Comparison of ENCODE assay signal across 8 mouse cellular contexts in the genomic region with DNA sequence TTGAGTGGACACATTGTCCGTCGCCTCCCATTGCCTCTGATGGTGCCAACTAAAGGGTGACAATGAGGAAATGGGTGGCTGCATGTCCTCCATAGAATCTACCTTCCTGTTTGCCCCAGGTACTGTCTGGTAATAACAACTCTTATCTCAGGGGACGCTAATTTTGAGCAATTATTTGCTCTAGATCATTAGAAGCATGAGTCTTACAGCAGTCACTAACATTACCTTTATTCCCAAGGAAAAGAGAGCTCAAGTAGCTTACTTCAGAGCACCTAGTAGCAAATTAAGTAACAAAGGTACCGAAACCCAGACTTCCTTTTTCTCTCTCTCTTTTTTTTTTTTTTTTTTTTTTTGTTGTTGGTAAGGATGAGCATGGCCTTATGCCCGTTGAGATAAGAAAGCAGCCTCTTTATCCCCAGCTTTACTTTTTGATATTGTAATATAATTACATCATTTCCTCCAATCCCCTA. TPM values are rescaled to one million over a fixed set of nuclear protein-coding genes. Genes with fewer than 3 reads are reported as not detected.
DNase-seq lines count a peak whose midpoint lies in the region; ATAC-seq and TF ChIP-seq lines count a peak whose summit lies in the region.

No protein-coding gene starts in this region.

- DNase-seq in heart, embryonic 10.5 days (ENCODE audit: low spot score), result no peak
- DNase-seq in heart, postnatal 25 days (ENCODE audit: low spot score), result no peak
- no peak for DNase-seq in hindbrain, embryonic 11.5 days (ENCODE audit: low spot score)
- DNase-seq in MN1 (ENCODE audit: low spot score), result no peak
- DNase-seq in thymus, adult 2 months, result no peak
- no peak for DNase-seq in embryo, embryonic 11 days

- TF ChIP-seq POLR2A in thymus, adult 2 months (IDR thresholded peaks at IDR 0.05; ENCODE audit: control insufficient read depth, extremely low read depth, insufficient read depth, low read length, poor library complexity), result no peak

- no peak for ATAC-seq in hindbrain, embryonic 11.5 days (ENCODE audit: low FRiP score)

- intact Hi-C loops in heart, postnatal 25 days (cut with DNase I), result no loop called here

- H3K9me3 ChIP-seq in heart, embryonic 10.5 days, result no peaks in the 10 kb centered on the region
- H3K9me3 ChIP-seq in E14TG2a.4 (ENCODE audit: low read length), result no peaks in the 10 kb centered on the region
- no peaks in the 10 kb centered on the region for H3K9me3 ChIP-seq in hindbrain, embryonic 11.5 days (ENCODE audit: control insufficient read depth, low read length)
- H3K9me3 ChIP-seq in megakaryocyte, embryonic 14.5 days, result peaks cover 6% of the 10 kb centered on the region

- peak overlapping the region; percentile 95 for H3K4me2 ChIP-seq in hindbrain, embryonic 11.5 days (replicated peaks; ENCODE audit: low read depth, low read length)

- TF ChIP-seq CTCF in E14TG2a.4 (conservative IDR thresholded peaks at IDR 0.05; ENCODE audit: low read length), result no peak
- no peak for TF ChIP-seq CTCF in thymus, adult 2 months (IDR thresholded peaks at IDR 0.05; ENCODE audit: borderline replicate concordance, control insufficient read depth, extremely low read depth, insufficient read depth, low read length, poor library complexity)

- WGBS in heart, embryonic 10.5 days, result 71% methylated on average over 5 of the region's 5 CpGs
- 75% methylated on average over 5 of the region's 5 CpGs for WGBS in hindbrain, embryonic 11.5 days
- WGBS in thymus, adult 2 months, result 30% methylated on average over 5 of the region's 5 CpGs

- peaks cover 3% of the 10 kb centered on the region; the same call in 1 of the 2 replicates for H3K27me3 ChIP-seq in heart, embryonic 10.5 days (ENCODE audit: insufficient read depth, poor library complexity, severe bottlenecking)
- H3K27me3 ChIP-seq in E14TG2a.4 (ENCODE audit: insufficient read depth, low read length), result peaks cover 4% of the 10 kb centered on the region; the same call in 1 of the 2 replicates
- H3K27me3 ChIP-seq in hindbrain, embryonic 11.5 days (ENCODE audit: control insufficient read depth, insufficient read depth, low read length), result no peaks in the 10 kb centered on the region
- H3K27me3 ChIP-seq in megakaryocyte, embryonic 14.5 days (replicated peaks), result peaks cover 2% of the 10 kb centered on the region
- H3K27me3 ChIP-seq in thymus, adult 2 months (ENCODE audit: control insufficient read depth, insufficient read depth, low read length), result no peaks in the 10 kb centered on the region

- H3K4me3 ChIP-seq in heart, embryonic 10.5 days, result peak overlapping the region; percentile 88
- peak overlapping the region; percentile 95 for H3K4me3 ChIP-seq in E14TG2a.4 (replicated peaks; ENCODE audit: low read length)
- peak overlapping the region; percentile 86 for H3K4me3 ChIP-seq in hindbrain, embryonic 11.5 days (ENCODE audit: low read depth, low read length)
- H3K4me3 ChIP-seq in megakaryocyte, embryonic 14.5 days (replicated peaks), result peak overlapping the region; percentile 95
- H3K4me3 ChIP-seq in thymus, adult 2 months (ENCODE audit: control insufficient read depth, insufficient read depth, low read length), result no peak overlapping the region

- peaks cover 43% of the 10 kb centered on the region for H3K4me1 ChIP-seq in heart, embryonic 10.5 days
- peaks cover 47% of the 10 kb centered on the region for H3K4me1 ChIP-seq in E14TG2a.4 (replicated peaks; ENCODE audit: low read depth, low read length)
- peaks cover 21% of the 10 kb centered on the region for H3K4me1 ChIP-seq in hindbrain, embryonic 11.5 days (replicated peaks; ENCODE audit: control insufficient read depth, insufficient read depth, low read length)
- peaks cover 58% of the 10 kb centered on the region for H3K4me1 ChIP-seq in megakaryocyte, embryonic 14.5 days
- peaks cover 19% of the 10 kb centered on the region for H3K4me1 ChIP-seq in thymus, adult 2 months (replicated peaks; ENCODE audit: control insufficient read depth, insufficient read depth, low read length)

- no peak overlapping the region; the same call in 1 of the 2 replicates for H3K9ac ChIP-seq in hindbrain, embryonic 11.5 days (ENCODE audit: low read depth, low read length)

- H3K27ac ChIP-seq in heart, embryonic 10.5 days, result no peak overlapping the region
- no peak overlapping the region for H3K27ac ChIP-seq in hindbrain, embryonic 11.5 days (ENCODE audit: low read depth, low read length)
- H3K27ac ChIP-seq in thymus, adult 2 months (ENCODE audit: control insufficient read depth, insufficient read depth, low read length), result no peak overlapping the region

- H3K36me3 ChIP-seq in heart, embryonic 10.5 days, result peaks cover 8% of the 10 kb centered on the region
- H3K36me3 ChIP-seq in E14TG2a.4 (ENCODE audit: insufficient read depth, low read length), result no peaks in the 10 kb centered on the region
- no peaks in the 10 kb centered on the region for H3K36me3 ChIP-seq in hindbrain, embryonic 11.5 days (ENCODE audit: control insufficient read depth, insufficient read depth, low read length)
- peaks cover 18% of the 10 kb centered on the region for H3K36me3 ChIP-seq in megakaryocyte, embryonic 14.5 days (replicated peaks; ENCODE audit: low read length)
- no peaks in the 10 kb centered on the region for H3K36me3 ChIP-seq in thymus, adult 2 months (ENCODE audit: control insufficient read depth, insufficient read depth, low read length)

RNA-seq across cellular contexts. Expression of a gene that starts 1.2 kb away (rescaled TPM):
- polyA plus RNA-seq in heart, embryonic 10.5 days (2016; fragmentation: Nextera tagmentation; extraction: Ambion mirVana), result 29.7 and 38.0 TPM in 2 replicates
- 10 to 100 TPM; 32.3 to 36.4 TPM for total RNA-seq in heart, postnatal 25 days (2021)
- polyA plus RNA-seq in hindbrain, embryonic 11.5 days (2014; fragmentation: Nextera tagmentation; extraction: Ambion mirVana), result 42.1 and 42.2 TPM in 2 replicates
- 6.4 and 18.4 TPM in 2 replicates for polyA plus RNA-seq in megakaryocyte, embryonic 14.5 days (2012; ENCODE audit: insufficient read depth, low replicate concordance)
- polyA plus RNA-seq in thymus, adult 2 months (2012; rRNA removed), result 19.3 and 21.7 TPM in 2 replicates

RNA-seq across cellular contexts. Expression of a gene that starts 16.0 kb away (rescaled TPM):
- 0.10 TPM in 1 of 2 replicates, not detected in the other for polyA plus RNA-seq in heart, embryonic 10.5 days (2016; fragmentation: Nextera tagmentation; extraction: Ambion mirVana)
- not detected for total RNA-seq in heart, postnatal 25 days (2021)
- 2.6 and 2.7 TPM in 2 replicates for polyA plus RNA-seq in hindbrain, embryonic 11.5 days (2014; fragmentation: Nextera tagmentation; extraction: Ambion mirVana)
- not detected in 2 replicates for polyA plus RNA-seq in megakaryocyte, embryonic 14.5 days (2012; ENCODE audit: insufficient read depth, low replicate concordance)
- polyA plus RNA-seq in thymus, adult 2 months (2012; rRNA removed), result 4.1 and 4.4 TPM in 2 replicates

RNA-seq across cellular contexts. Expression of a gene that starts 49.9 kb away (rescaled TPM):
- 28.2 and 29.7 TPM in 2 replicates for polyA plus RNA-seq in heart, embryonic 10.5 days (2016; fragmentation: Nextera tagmentation; extraction: Ambion mirVana)
- total RNA-seq in heart, postnatal 25 days (2021), result 10 to 100 TPM; 23.0 to 27.4 TPM
- 26.3 and 31.5 TPM in 2 replicates for polyA plus RNA-seq in hindbrain, embryonic 11.5 days (2014; fragmentation: Nextera tagmentation; extraction: Ambion mirVana)
- polyA plus RNA-seq in megakaryocyte, embryonic 14.5 days (2012; ENCODE audit: insufficient read depth, low replicate concordance), result 2.3 and 13.9 TPM in 2 replicates
- 25.1 and 31.3 TPM in 2 replicates for polyA plus RNA-seq in thymus, adult 2 months (2012; rRNA removed)

RNA-seq across cellular contexts. Expression of a gene that starts 51.0 kb away (rescaled TPM):
- 202 and 240 TPM in 2 replicates for polyA plus RNA-seq in heart, embryonic 10.5 days (2016; fragmentation: Nextera tagmentation; extraction: Ambion mirVana)
- 10 to 100 TPM; 73.1 to 83.5 TPM for total RNA-seq in heart, postnatal 25 days (2021)
- 174 and 183 TPM in 2 replicates for polyA plus RNA-seq in hindbrain, embryonic 11.5 days (2014; fragmentation: Nextera tagmentation; extraction: Ambion mirVana)
- polyA plus RNA-seq in megakaryocyte, embryonic 14.5 days (2012; ENCODE audit: insufficient read depth, low replicate concordance), result 509 and 1,399 TPM in 2 replicates
- 209 and 213 TPM in 2 replicates for polyA plus RNA-seq in thymus, adult 2 months (2012; rRNA removed)
